Mouse (Mus musculus) forebrain, embryonic 10.5 days (tissue): ENCODE results near the gene Gm14410. TPM values are rescaled to one million over a fixed set of nuclear protein-coding genes. Genes with fewer than 3 reads are reported as not detected.
A peak's percentile ranks its signal among the peaks of the same experiment; 100 is the strongest.
"Not testable (repeated sequence)": the region's sequence is repeated elsewhere in the genome, so short reads cannot be mapped to it uniquely, and the experiment has no call there.

Source experiments
- DNase-seq: peaks from one replicate; pipeline ENCODE4 v3.0.0-alpha.2; 2017; ENCODE audit warnings: low spot score; ENCODE audit errors: extremely low spot score
- H3K27ac ChIP-seq: fragments of 300-500 bp; sonication (generic); 2 replicates; pipeline ENCODE4 v1.5.1; 2016; ENCODE audit warnings: mild to moderate bottlenecking
- H3K27me3 ChIP-seq: fragments of 300-500 bp; sonication (generic); 2 replicates; pipeline ENCODE4 v1.6.1; 2016; ENCODE audit warnings: mild to moderate bottlenecking; ENCODE audit not compliant: poor library complexity, severe bottlenecking
- H3K36me3 ChIP-seq: fragments of 300-500 bp; sonication (generic); replicated peaks from 2 replicates; pipeline ENCODE4 v1.6.1; 2016; ENCODE audit warnings: mild to moderate bottlenecking, moderate library complexity
- H3K4me1 ChIP-seq: fragments of 300-500 bp; sonication (generic); 2 replicates; pipeline ENCODE4 v1.6.1; 2016
- H3K4me3 ChIP-seq: fragments of 300-500 bp; sonication (generic); 2 replicates; pipeline ENCODE4 v1.5.1; 2016; ENCODE audit warnings: mild to moderate bottlenecking, moderate library complexity
- H3K9me3 ChIP-seq: fragments of 300-500 bp; sonication (generic); 2 replicates; pipeline ENCODE4 v1.6.1; 2016; ENCODE audit warnings: mild to moderate bottlenecking, moderate library complexity
- WGBS: fragments of 180-500 bp; shearing (Covaris S2); methylation state at CpG from one replicate; pipeline ENCODE4 v1.1.7; 2016; 5-methylcytosine and 5-hydroxymethylcytosine counted together
- polyA plus RNA-seq: library from polyadenylated mRNA; unstranded; fragments of >200 nt; fragmentation: Nextera tagmentation; extraction: Ambion mirVana; gene quantifications from 2 replicates; pipeline ENCODE4 v1.2.1, GENCODE M21; 2016

Gm14410 gene
- polyA plus RNA-seq, result 31.4 and 32.7 TPM in 2 replicates

GRCm38 (mm10) chr2:177206341-177206740, at the start of gene Gm14410:
TSS of gene Gm14410 (minus strand) at chr2:177206421.
- not testable (repeated sequence) for H3K36me3 ChIP-seq, H3K27ac ChIP-seq, H3K27me3 ChIP-seq, H3K4me1 ChIP-seq, DNase-seq, H3K9me3 ChIP-seq
- 0% methylated on average over 6 of the region's 6 CpGs for WGBS
- H3K4me3 ChIP-seq, result peak within 1 kb of the TSS; percentile 48

GRCm38 (mm10) chr2:177247449-177247848, 41.2 kb upstream of the Gm14410 start:
- not testable (repeated sequence) for H3K27ac ChIP-seq, H3K4me1 ChIP-seq, H3K9me3 ChIP-seq, H3K36me3 ChIP-seq, H3K27me3 ChIP-seq, H3K4me3 ChIP-seq, DNase-seq
- 97% methylated on average over 2 of the region's 2 CpGs for WGBS

GRCm38 (mm10) chr2:177230461-177230860, 24.2 kb upstream of the Gm14410 start:
- H3K9me3 ChIP-seq, H3K4me3 ChIP-seq, H3K4me1 ChIP-seq, H3K27me3 ChIP-seq, DNase-seq, H3K36me3 ChIP-seq, H3K27ac ChIP-seq: not testable (repeated sequence)
- WGBS, result 67% methylated on average over 2 of the region's 2 CpGs

GRCm38 (mm10) chr2:177172749-177173148, 33.5 kb downstream of the Gm14410 start:
- WGBS, result 89% methylated on average over 5 of the region's 5 CpGs
- H3K4me3 ChIP-seq, DNase-seq: not testable (repeated sequence)

More at GRCm38 (mm10) chr2:177172749-177173148, 33.5 kb downstream of the Gm14410 start:
- not testable (repeated sequence) for H3K27ac ChIP-seq, H3K9me3 ChIP-seq, H3K4me1 ChIP-seq, H3K27me3 ChIP-seq, H3K36me3 ChIP-seq

Other genes starting within 250 kb of the Gm14410 start
- 9.9 and 11.4 TPM in 2 replicates for gene Gm14419, start 205.5 kb downstream of the Gm14410 start, polyA plus RNA-seq
- gene Gm14401, start 132.1 kb downstream of the Gm14410 start, polyA plus RNA-seq, result not detected in 2 replicates
- not detected in 2 replicates for gene Gm14409, start 60.6 kb upstream of the Gm14410 start, polyA plus RNA-seq
- gene Gm14412, start 117.9 kb upstream of the Gm14410 start, polyA plus RNA-seq, result 0.24 and 0.32 TPM in 2 replicates
- 11.9 TPM in 2 replicates for gene Gm14418, start 191.9 kb upstream of the Gm14410 start, polyA plus RNA-seq